Mouse (Mus musculus) adrenal gland, adult 18-20 months (tissue): ENCODE measurements around the gene B3galt1. TPM values are rescaled to one million over a fixed set of nuclear protein-coding genes. Genes with fewer than 3 reads are reported as not detected.

Source experiments
- microRNA-seq, 2 experiments: library from miRNA; unstranded; fragments of <30 nt; microRNA quantifications; one replicate each; pipeline ENCODE4 v1.2.0; 2021; ENCODE audit warnings: borderline number of aligned reads in 2 of 2
- total RNA-seq, 2 experiments: library from RNA; stranded (reverse); gene quantifications; 1 replicate in 1 of 2; 2 replicates in 1 of 2; pipeline ENCODE4 v1.2.3; 2021

Gene B3galt1
- total RNA-seq, 2 experiments from 2014 or later: 3.0 to 3.5 TPM

Small RNA genes within 50 kb of the gene (microRNA-seq; reads per million reads assigned to microRNA genes)
- gene Mir6335: 0 reads per million in 2 experiments
- 0 to 1.4 reads per million in 2 experiments for gene Mir7224

Other genes with a start within 250 kb of the B3galt1 start
- not detected for gene Gm21830, start 152.1 kb upstream of the B3galt1 start, total RNA-seq
- not detected for gene Gm26727, start 132.7 kb upstream of the B3galt1 start, total RNA-seq
- under 1 TPM in 1 of 2 experiments, not detected in 1; 0.83 TPM for gene Xirp2, start 119.9 kb upstream of the B3galt1 start, total RNA-seq